Mouse (Mus musculus): ENCODE data around the gene H3f3a.

- no peak for TF ChIP-seq POLR2A (IDR thresholded peaks at IDR 0.05; ENCODE audit: borderline replicate concordance, extremely low read depth, insufficient read depth, insufficient read length, poor library complexity, severe bottlenecking)
- TF ChIP-seq CTCF (IDR thresholded peaks at IDR 0.05; ENCODE audit: borderline replicate concordance, extremely low read depth, insufficient read depth, insufficient read length) = no peak
Observed at GRCm38 (mm10) chr1:180793445-180794117, 20.2 kb downstream of the H3f3a start.
